Mouse (Mus musculus): ENCODE data around the gene Prr13. TPM values are rescaled to one million over a fixed set of nuclear protein-coding genes. Genes with fewer than 3 reads are reported as not detected.
A peak's percentile ranks its signal among the peaks of the same experiment; 100 is the strongest.

Prr13 gene
- total and polyA plus RNA-seq, 3 experiments: 22.8 to 75.5 (median 23.2) TPM

- H3K27ac ChIP-seq: no peak overlapping the region
- no peak overlapping the region for H3K4me3 ChIP-seq
- H3K9ac ChIP-seq (ENCODE audit: low read depth, low read length): no peak overlapping the region
- intact Hi-C loops (cut with DNase I): no loop called here
- H3K79me2 ChIP-seq (replicated peaks; ENCODE audit: control insufficient read depth, insufficient read depth, low read length): no peaks in the 10 kb centered on the region
- 49% methylated on average over 6 of the region's 6 CpGs for WGBS
- H3K27me3 ChIP-seq (ENCODE audit: control insufficient read depth, insufficient read depth, low read length): no peaks in the 10 kb centered on the region
- no peaks in the 10 kb centered on the region for H3K36me3 ChIP-seq (ENCODE audit: control insufficient read depth, insufficient read depth, low read length)
- TF ChIP-seq CTCF (IDR thresholded peaks at IDR 0.05): peak; percentile 57
- TF ChIP-seq POLR2A (IDR thresholded peaks at IDR 0.05; ENCODE audit: insufficient read depth, low read depth, low read length): no peak
- DNase-seq: no peak
- peaks cover 3% of the 10 kb centered on the region; the same call in 1 of the 2 replicates for H3K4me1 ChIP-seq (ENCODE audit: control insufficient read depth, insufficient read depth, low read length)
Observed at GRCm38 (mm10) chr15:102455993-102456392, 2.8 kb upstream of the Prr13 start.

DNA sequence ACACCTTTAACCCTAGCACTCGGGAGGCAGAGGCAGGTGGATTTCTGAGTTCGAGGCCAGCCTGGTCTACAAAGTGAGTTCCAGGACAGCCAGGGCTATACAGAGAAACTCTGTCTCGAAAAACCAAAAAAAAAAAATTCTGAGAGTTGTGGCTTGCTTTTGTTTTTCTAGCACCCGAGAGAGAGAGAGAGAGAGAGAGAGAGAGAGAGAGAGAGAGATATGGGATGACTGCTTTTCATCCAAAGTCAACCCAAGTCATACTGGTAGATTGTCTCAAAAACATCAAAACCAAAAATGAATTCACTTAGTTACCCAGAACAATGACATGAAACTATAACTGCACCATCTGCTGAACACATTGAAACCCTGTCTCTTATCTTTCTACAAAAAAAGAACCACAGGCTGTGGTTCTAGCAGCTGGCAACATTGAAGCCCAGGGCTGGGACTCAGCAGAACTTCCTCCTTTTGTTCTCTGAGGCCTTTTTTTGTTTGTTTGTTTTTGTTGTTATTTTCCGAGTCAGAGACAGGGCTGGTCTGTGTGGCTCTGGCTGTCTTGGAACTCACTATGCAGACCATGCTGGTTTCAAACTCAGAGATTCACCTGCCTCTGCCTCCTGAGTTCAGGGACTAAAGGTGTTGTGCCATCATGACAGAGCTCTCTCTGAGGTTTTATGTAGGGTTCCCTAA is 635 bp upstream of the Prr13 start:
- peak overlapping the region; percentile 80 for H3K27ac ChIP-seq
- no peak overlapping the region for H3K9ac ChIP-seq (ENCODE audit: low read depth, low read length)
- peak overlapping the region; percentile 59 for H3K4me3 ChIP-seq
- H3K36me3 ChIP-seq (ENCODE audit: control insufficient read depth, insufficient read depth, low read length): no peaks in the 10 kb centered on the region
- no peaks in the 10 kb centered on the region for H3K79me2 ChIP-seq (replicated peaks; ENCODE audit: control insufficient read depth, insufficient read depth, low read length)
- no peaks in the 10 kb centered on the region for H3K27me3 ChIP-seq (ENCODE audit: control insufficient read depth, insufficient read depth, low read length)
- intact Hi-C loops (cut with DNase I): no loop called here
- peaks cover 7% of the 10 kb centered on the region; the same call in 1 of the 2 replicates for H3K4me1 ChIP-seq (ENCODE audit: control insufficient read depth, insufficient read depth, low read length)
- TF ChIP-seq EP300 (IDR thresholded peaks at IDR 0.05; ENCODE audit: insufficient read depth, low read depth, low read length): peak; percentile 69; the same call in 1 of the 2 replicates
- no peak for TF ChIP-seq POLR2A (IDR thresholded peaks at IDR 0.05; ENCODE audit: insufficient read depth, low read depth, low read length)
- DNase-seq: peak; percentile 43 to 51
- 49% methylated on average over 5 of the region's 5 CpGs for WGBS

DNA sequence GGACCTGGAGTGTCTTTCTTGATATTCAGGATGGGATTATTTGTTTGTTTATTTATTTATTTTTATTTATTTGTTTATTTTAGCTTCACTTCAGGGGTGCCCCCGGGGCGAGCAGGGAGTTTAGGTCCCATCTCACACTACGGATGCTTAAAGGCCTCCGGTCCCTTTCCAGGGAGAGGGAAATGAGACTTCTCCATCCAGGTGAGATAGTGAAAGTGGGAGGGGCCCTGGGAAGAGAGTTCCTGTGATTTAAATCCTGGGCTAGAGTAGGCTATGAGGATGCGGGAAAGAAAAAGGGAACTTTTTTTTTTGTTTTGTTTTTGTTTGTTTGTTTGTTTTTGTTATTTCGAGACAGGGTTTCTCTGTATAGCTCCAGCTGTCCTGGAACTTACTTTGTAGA is 553 bp downstream of the Prr13 start:
- intact Hi-C loops (cut with DNase I): no loop called here
- TF ChIP-seq POLR2A (IDR thresholded peaks at IDR 0.05; ENCODE audit: insufficient read depth, low read depth, low read length) (no peak), CTCF (IDR thresholded peaks at IDR 0.05) (no peak), EP300 (IDR thresholded peaks at IDR 0.05; ENCODE audit: insufficient read depth, low read depth, low read length) (no peak)
- WGBS: 18% methylated on average over 6 of the region's 6 CpGs

DNA sequence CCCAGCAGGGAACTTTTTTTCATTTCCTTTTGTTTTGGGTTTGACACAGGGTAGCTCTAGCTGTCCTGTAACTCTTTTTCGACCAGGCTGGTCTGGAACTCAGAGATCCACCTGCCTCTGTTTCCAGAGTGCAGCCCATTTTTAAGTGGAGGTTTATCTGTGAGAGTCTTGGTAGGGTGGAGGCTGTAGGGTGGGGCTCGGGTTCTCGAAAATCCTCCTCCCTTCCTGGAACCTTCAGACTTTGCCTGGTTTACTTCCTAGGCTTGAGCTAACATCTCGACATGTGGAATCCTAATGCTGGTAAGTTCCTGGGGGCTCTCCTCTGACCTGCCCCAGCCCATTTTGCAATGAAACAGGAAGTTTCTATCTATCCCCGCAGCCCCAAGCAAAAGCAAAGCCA is 1.0 kb downstream of the Prr13 start:
- DNase-seq: peak in 1 of 2 experiments; percentile 13
- Histone ChIP-seq H3K36me3 (ENCODE audit: control insufficient read depth, insufficient read depth, low read length) (no peaks in the 10 kb centered on the region), H3K27me3 (ENCODE audit: control insufficient read depth, insufficient read depth, low read length) (no peaks in the 10 kb centered on the region), H3K79me2 (replicated peaks; ENCODE audit: control insufficient read depth, insufficient read depth, low read length) (no peaks in the 10 kb centered on the region), H3K4me1 (ENCODE audit: control insufficient read depth, insufficient read depth, low read length) (peaks cover 7% of the 10 kb centered on the region; the same call in 1 of the 2 replicates), H3K4me3 (peak overlapping the region; percentile 59), H3K27ac (peak overlapping the region; percentile 80), H3K9ac (ENCODE audit: low read depth, low read length) (peak overlapping the region; percentile 56)
- WGBS: 23% methylated on average over 5 of the region's 5 CpGs
- TF ChIP-seq POLR2A (IDR thresholded peaks at IDR 0.05; ENCODE audit: insufficient read depth, low read depth, low read length) (no peak), EP300 (IDR thresholded peaks at IDR 0.05; ENCODE audit: insufficient read depth, low read depth, low read length) (no peak), CTCF (IDR thresholded peaks at IDR 0.05) (no peak)
- intact Hi-C loops (cut with DNase I): no loop called here

More for the DNA sequence above, 553 bp downstream of the Prr13 start:
- H3K79me2 ChIP-seq (replicated peaks; ENCODE audit: control insufficient read depth, insufficient read depth, low read length): no peaks in the 10 kb centered on the region
- H3K27me3 ChIP-seq (ENCODE audit: control insufficient read depth, insufficient read depth, low read length): no peaks in the 10 kb centered on the region
- H3K27ac ChIP-seq: peak overlapping the region; percentile 80
- DNase-seq: no peak
- H3K9ac ChIP-seq (ENCODE audit: low read depth, low read length): no peak overlapping the region; the same call in 1 of the 2 replicates
- H3K36me3 ChIP-seq (ENCODE audit: control insufficient read depth, insufficient read depth, low read length): no peaks in the 10 kb centered on the region
- H3K4me3 ChIP-seq: peak overlapping the region; percentile 59
- peaks cover 7% of the 10 kb centered on the region; the same call in 1 of the 2 replicates for H3K4me1 ChIP-seq (ENCODE audit: control insufficient read depth, insufficient read depth, low read length)

DNA sequence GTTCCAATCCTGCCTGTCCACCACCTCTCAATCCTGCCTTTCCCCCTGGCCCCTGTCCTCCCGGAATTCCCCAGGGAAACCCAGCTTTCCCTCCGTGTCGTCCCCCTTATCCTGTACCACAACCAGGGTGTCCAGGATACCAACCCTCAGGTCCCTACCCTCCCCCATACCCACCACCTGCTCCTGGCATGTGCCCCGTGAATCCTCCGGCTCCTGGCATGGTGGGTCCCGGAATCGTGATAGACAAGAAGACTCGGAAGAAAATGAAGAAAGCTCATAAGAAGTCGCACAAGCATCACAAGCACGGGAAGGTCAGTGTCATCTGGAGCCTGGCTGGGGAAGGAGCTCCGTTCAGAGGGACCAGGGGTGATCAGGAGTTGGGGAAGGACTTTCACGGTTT is 1.6 kb downstream of the Prr13 start:
- H3K79me2 ChIP-seq (replicated peaks; ENCODE audit: control insufficient read depth, insufficient read depth, low read length): no peaks in the 10 kb centered on the region
- intact Hi-C loops (cut with DNase I): no loop called here
- H3K4me1 ChIP-seq (ENCODE audit: control insufficient read depth, insufficient read depth, low read length): peaks cover 7% of the 10 kb centered on the region; the same call in 1 of the 2 replicates
- peak; percentile 10 to 42 for DNase-seq
- peak overlapping the region; percentile 80 for H3K27ac ChIP-seq
- no peaks in the 10 kb centered on the region for H3K36me3 ChIP-seq (ENCODE audit: control insufficient read depth, insufficient read depth, low read length)
- H3K4me3 ChIP-seq: peak overlapping the region; percentile 59
- no peak for TF ChIP-seq EP300 (IDR thresholded peaks at IDR 0.05; ENCODE audit: insufficient read depth, low read depth, low read length)
- 48% methylated on average over 12 of the region's 12 CpGs for whole genome bisulfite sequencing
- H3K27me3 ChIP-seq (ENCODE audit: control insufficient read depth, insufficient read depth, low read length): no peaks in the 10 kb centered on the region
- H3K9ac ChIP-seq (ENCODE audit: low read depth, low read length): peak overlapping the region; percentile 56

DNA sequence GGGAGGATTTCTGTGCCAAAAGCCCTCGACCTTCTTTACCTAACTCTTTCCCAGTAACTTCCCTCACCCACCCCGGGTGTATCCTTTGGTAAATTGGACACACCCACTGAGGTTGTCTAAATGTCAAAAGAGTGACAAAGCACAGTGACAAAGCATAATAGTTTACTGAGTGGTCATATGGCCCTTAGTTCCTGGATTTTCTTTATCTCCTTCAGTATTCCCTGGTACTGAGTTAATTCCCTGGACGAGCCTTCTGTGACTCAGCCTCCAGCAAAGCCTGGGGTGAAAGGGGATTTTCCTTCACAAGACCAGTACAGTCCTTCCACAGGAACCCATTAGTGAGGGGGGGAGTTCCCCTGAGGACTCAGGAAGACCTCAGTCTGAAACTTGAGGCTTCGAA is 2.1 kb downstream of the Prr13 start:
- WGBS: 35% methylated on average over 4 of the region's 4 CpGs
- TF ChIP-seq CTCF (IDR thresholded peaks at IDR 0.05): no peak
- no peak for TF ChIP-seq POLR2A (IDR thresholded peaks at IDR 0.05; ENCODE audit: insufficient read depth, low read depth, low read length)
- no peak for TF ChIP-seq EP300 (IDR thresholded peaks at IDR 0.05; ENCODE audit: insufficient read depth, low read depth, low read length)
- H3K27ac ChIP-seq: peak overlapping the region; percentile 80

More for the DNA sequence above, 2.1 kb downstream of the Prr13 start:
- Histone ChIP-seq H3K36me3 (ENCODE audit: control insufficient read depth, insufficient read depth, low read length) (no peaks in the 10 kb centered on the region), H3K4me1 (ENCODE audit: control insufficient read depth, insufficient read depth, low read length) (peaks cover 7% of the 10 kb centered on the region; the same call in 1 of the 2 replicates), H3K27me3 (ENCODE audit: control insufficient read depth, insufficient read depth, low read length) (no peaks in the 10 kb centered on the region), H3K79me2 (replicated peaks; ENCODE audit: control insufficient read depth, insufficient read depth, low read length) (no peaks in the 10 kb centered on the region), H3K4me3 (peak overlapping the region; percentile 7; the same call in 1 of the 2 replicates), H3K9ac (ENCODE audit: low read depth, low read length) (no peak overlapping the region; the same call in 1 of the 2 replicates)
- DNase-seq: no peak
- intact Hi-C loops (cut with DNase I): no loop called here
